Mouse (Mus musculus) liver, postnatal 0 days (tissue): ENCODE results near the gene Padi4.

Source experiments
- CTCF ChIP-seq: sonication (generic); IDR thresholded peaks from 2 replicates; pipeline ENCODE4 v1.5.1; 2016; ENCODE audit warnings: antibody characterized with exemption, low read depth
- EP300 ChIP-seq: IDR thresholded peaks from 2 replicates; pipeline ENCODE4 v1.6.1; 2016; ENCODE audit warnings: antibody characterized with exemption, low read depth, mild to moderate bottlenecking

GRCm38 (mm10) chr4:140743086-140743485 lies 30.9 kb downstream of the Padi4 start:
- TF ChIP-seq CTCF, result no peak
- TF ChIP-seq EP300, result no peak
